Mouse (Mus musculus) thymus, adult 2 months (tissue): ENCODE measurements around the gene Clasp1. TPM values are rescaled to one million over a fixed set of nuclear protein-coding genes. Genes with fewer than 3 reads are reported as not detected.

Experiments
- DNase-seq: peaks from one replicate; pipeline ENCODE4 v3.0.0; 2021
- H3K27ac ChIP-seq: fragments of 200-500 bp; 2 replicates; pipeline ENCODE4 v1.5.1; 2012; ENCODE audit warnings: low read length, control low read depth; ENCODE audit not compliant: control insufficient read depth, insufficient read depth
- H3K27me3 ChIP-seq: fragments of 200-500 bp; 2 replicates; pipeline ENCODE4 v1.6.1; 2012; ENCODE audit warnings: mild to moderate bottlenecking, low read length, moderate library complexity, mixed read lengths; ENCODE audit not compliant: control insufficient read depth, insufficient read depth
- H3K36me3 ChIP-seq: fragments of 200-500 bp; 2 replicates; pipeline ENCODE4 v1.6.1; 2012; ENCODE audit warnings: mild to moderate bottlenecking, low read length, moderate library complexity; ENCODE audit not compliant: control insufficient read depth, insufficient read depth
- H3K4me1 ChIP-seq: fragments of 200-500 bp; replicated peaks from 2 replicates; pipeline ENCODE4 v1.6.1; 2012; ENCODE audit warnings: low read length; ENCODE audit not compliant: control insufficient read depth, insufficient read depth
- H3K4me3 ChIP-seq: fragments of 200-500 bp; 2 replicates; pipeline ENCODE4 v1.5.1; 2012; ENCODE audit warnings: mild to moderate bottlenecking, low read length, control low read depth, moderate library complexity; ENCODE audit not compliant: control insufficient read depth, insufficient read depth
- CTCF ChIP-seq: fragments of 200-500 bp; IDR thresholded peaks from 2 replicates; pipeline ENCODE4 v1.5.1; 2012; ENCODE audit warnings: mild to moderate bottlenecking, control low read depth, low read length, moderate library complexity, borderline replicate concordance; ENCODE audit not compliant: control insufficient read depth, poor library complexity, insufficient read depth; ENCODE audit errors: extremely low read depth
- POLR2A ChIP-seq: fragments of 200-500 bp; IDR thresholded peaks from 2 replicates; pipeline ENCODE4 v1.6.1; 2012; ENCODE audit warnings: mild to moderate bottlenecking, low read length, control low read depth, moderate library complexity; ENCODE audit not compliant: control insufficient read depth, poor library complexity, insufficient read depth; ENCODE audit errors: extremely low read depth
- WGBS: fragments of 180-500 bp; shearing (Covaris S2); methylation state at CpG from one replicate; pipeline ENCODE4 v1.1.7; 2018; 5-methylcytosine and 5-hydroxymethylcytosine counted together
- polyA plus RNA-seq: library from polyadenylated mRNA; depleted of rRNA; stranded (reverse); fragments of >200 nt; gene quantifications from 2 replicates; pipeline ENCODE4 v1.2.3, GENCODE M21; 2012

The Clasp1 gene
- polyA plus RNA-seq, 1 experiment, result 38.4 TPM

DNA sequence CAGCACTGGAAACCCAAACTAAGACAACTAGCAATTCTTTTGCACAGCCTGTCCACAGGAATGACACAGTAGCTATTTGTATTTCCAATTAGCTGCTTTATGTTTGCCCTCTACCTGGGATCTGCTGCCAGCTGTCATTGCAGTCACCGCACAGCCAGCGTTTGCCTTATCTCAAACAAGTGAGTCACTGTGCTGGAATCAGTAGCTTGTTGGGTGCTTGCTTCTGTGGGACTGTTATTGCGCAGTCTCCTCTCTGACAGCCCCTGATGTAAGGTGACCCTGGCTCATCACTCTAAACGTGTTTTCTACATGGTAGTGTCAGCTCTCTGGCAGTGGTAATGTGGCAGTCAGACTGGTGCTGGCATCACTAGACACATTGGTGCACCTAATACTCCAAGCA lies 90.4 kb downstream of the Clasp1 start:
- no peak overlapping the region for H3K4me3 ChIP-seq
- H3K27ac ChIP-seq, result no peak overlapping the region
- 95% methylated on average over 4 of the region's 4 CpGs for WGBS
- no peaks in the 10 kb centered on the region for H3K4me1 ChIP-seq
- no peaks in the 10 kb centered on the region for H3K36me3 ChIP-seq
- TF ChIP-seq CTCF (no peak), POLR2A (no peak)
- H3K27me3 ChIP-seq, result no peaks in the 10 kb centered on the region
- no peak for DNase-seq

DNA sequence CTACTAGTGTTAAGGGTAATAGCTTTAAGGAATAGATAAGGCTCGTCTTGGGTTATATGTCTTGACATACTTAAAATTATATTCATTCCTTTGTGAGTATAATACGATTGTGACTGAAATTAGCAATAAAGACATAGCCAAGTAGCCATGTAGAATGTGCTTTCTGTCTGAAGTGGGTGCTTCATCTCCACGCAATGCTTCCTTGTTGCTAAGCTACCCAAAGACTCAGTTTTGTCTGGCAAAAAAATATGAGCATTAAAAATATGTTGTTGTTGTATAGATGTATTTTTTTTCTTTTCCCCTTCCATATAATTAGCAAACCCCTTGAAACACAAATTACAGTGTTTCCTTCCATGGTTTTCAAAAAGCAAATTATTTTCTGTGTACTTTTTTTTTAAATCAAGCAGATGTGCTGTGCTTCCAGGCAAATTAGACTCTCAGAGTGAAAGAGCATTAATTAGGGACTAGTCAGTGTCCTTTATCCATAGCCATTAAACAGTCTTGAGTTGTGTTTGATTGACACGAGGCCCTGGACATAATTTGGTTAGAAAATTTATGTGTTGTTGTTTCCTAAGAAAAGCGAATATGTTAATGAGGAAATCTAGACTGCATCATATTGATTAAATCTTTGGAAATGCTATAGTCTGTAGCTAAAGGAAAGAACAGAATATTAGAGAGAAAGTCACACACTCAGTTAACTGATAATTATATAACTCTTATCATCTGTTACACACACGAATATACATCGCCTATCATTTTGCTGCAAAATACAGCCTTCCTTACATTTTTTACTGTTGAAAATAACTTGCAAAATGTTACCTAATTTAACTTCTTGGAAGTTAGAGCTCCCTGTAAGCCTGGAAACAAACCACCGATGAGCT lies 91.9 kb downstream of the Clasp1 start:
- Histone ChIP-seq H3K4me3 (no peak overlapping the region), H3K36me3 (no peaks in the 10 kb centered on the region), H3K27me3 (no peaks in the 10 kb centered on the region), H3K4me1 (no peaks in the 10 kb centered on the region), H3K27ac (no peak overlapping the region)
- 94% methylated on average over 8 of the region's 8 CpGs for WGBS
- no peak for DNase-seq
- TF ChIP-seq POLR2A (no peak), CTCF (no peak)

DNA sequence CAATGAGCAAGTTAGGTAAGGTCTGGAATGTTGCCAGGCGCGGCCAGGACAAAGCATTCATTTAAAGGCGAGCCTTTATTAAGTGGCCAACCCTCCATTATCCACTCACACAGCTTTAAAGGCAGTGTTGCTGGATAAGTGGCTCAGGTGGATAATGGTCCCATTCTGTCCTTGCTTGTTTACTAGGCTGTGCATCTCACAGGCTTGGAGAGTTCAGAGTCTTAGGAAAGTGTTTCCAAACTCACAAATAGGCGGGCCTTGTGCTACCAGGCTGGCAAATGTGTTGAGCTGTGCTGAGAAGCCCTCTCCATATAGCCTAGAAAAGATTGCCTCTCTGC lies 92.5 kb downstream of the Clasp1 start:
- Histone ChIP-seq H3K4me1 (no peaks in the 10 kb centered on the region), H3K36me3 (no peaks in the 10 kb centered on the region), H3K4me3 (no peak overlapping the region), H3K27ac (no peak overlapping the region), H3K27me3 (no peaks in the 10 kb centered on the region)
- DNase-seq, result no peak
- 98% methylated on average over 4 of the region's 4 CpGs for WGBS
- TF ChIP-seq CTCF (no peak), POLR2A (no peak)

DNA sequence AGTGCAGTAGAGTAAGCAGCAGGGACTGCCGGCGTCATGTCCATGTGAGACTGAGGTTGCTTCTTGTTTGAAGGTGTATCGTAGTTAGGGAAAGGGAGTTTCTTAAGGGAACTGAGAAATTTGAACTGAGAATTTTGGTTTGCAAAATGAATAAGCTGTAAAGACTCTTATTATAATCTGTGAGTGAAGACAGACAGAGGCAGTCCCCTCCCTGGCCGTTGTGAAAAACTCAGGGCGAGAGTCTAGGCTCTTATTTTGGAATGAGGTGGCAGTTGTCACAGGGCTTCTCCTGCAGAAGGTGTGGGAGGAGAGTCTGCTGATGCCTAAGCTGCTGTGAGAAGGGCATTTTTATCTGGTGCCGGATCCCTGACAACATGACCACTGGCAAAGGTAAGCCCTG lies 92.8 kb downstream of the Clasp1 start:
- Histone ChIP-seq H3K36me3 (no peaks in the 10 kb centered on the region), H3K27ac (no peak overlapping the region), H3K4me3 (no peak overlapping the region), H3K4me1 (no peaks in the 10 kb centered on the region), H3K27me3 (no peaks in the 10 kb centered on the region)
- 92% methylated on average over 6 of the region's 6 CpGs for WGBS
- TF ChIP-seq CTCF (no peak), POLR2A (no peak)
- DNase-seq, result no peak

DNA sequence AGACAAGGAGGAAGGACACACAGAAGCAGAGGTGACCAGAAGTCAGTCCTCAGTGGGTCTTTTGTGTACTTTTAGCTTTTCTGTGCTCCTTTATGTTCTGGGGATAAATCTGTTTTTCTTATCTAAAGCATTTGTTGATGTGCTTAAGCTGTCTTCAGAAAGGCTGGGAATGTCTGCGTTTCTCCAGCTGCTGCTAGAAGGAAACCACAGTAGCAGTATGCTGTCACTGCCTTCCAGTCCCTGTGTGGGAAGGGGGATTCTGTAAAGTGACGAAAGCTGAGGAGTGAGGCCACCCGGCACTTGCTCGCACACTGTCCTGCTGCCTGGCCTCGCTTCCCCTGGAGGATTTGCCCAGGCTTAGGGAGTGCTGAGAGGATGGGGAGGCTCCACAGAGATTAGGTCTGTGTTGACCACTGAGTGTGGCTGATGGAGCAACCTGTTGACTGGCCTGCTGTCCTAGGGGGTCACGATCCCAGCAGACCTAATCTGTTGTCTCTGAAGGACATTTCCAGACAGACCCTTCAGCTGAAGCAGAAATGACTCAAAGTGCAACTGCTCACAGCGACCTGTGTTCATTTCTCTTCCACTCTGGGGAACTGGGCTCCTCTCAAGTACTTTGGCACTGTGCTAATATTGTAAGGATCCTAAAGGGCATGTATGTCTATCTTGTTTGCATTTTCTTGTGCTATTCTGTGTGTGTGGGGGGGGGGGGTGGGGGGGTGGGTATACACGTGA lies 93.6 kb downstream of the Clasp1 start:
- Histone ChIP-seq H3K4me3 (no peak overlapping the region), H3K27me3 (no peaks in the 10 kb centered on the region), H3K4me1 (no peaks in the 10 kb centered on the region), H3K27ac (no peak overlapping the region), H3K36me3 (no peaks in the 10 kb centered on the region)
- TF ChIP-seq POLR2A, result no peak
- WGBS, result 99% methylated on average over 8 of the region's 8 CpGs
- no peak for DNase-seq

DNA sequence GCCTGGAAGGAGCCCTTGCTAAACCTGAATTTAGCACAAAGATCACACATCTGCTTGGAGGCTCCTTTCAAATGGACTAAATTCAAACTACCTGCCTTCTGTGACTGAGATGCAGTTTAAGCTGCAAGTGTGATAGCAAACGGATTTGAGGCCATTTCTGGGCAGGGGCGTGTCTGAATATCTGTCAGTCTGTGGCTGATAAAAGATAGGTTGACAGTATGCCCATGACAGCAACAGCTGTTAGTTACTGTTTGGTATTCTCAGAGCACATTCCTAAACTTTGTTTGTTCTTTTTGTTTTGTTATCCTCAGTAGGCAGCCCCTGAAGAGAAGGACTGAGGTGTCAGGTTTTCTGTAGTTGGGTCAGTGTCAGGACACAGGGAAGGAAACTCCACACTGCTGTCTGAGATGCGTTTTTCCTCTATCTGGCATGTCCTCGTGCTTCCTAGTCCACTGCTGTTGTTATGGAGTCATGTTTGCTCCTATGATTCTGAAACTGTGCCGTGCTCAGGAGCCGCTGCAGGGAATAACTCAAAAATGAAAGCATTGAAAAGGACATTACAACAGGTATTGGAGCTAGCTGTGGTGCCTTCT lies 94.7 kb downstream of the Clasp1 start:
- 94% methylated on average over 6 of the region's 6 CpGs for WGBS
- DNase-seq, result no peak
- TF ChIP-seq CTCF (no peak), POLR2A (no peak)
- no peak overlapping the region for H3K4me3 ChIP-seq
- no peaks in the 10 kb centered on the region for H3K36me3 ChIP-seq
- H3K27ac ChIP-seq, result no peak overlapping the region
- H3K27me3 ChIP-seq, result no peaks in the 10 kb centered on the region
- no peaks in the 10 kb centered on the region for H3K4me1 ChIP-seq
